Mouse (Mus musculus) left cerebral cortex, postnatal 25 days (tissue): Measurements from ENCODE around the gene Kcne4. TPM values are rescaled to one million over a fixed set of nuclear protein-coding genes. Genes with fewer than 3 reads are reported as not detected.

Experiments
- DNase-seq, 2 experiments: peaks; one replicate each; pipeline ENCODE4 v3.0.0; 2022; ENCODE audit warnings: low spot score in 2 of 2, mixed read lengths in 1 of 2
- intact Hi-C: fragments of 180-260 bp; cut with DNase I; formaldehyde crosslinking; loops from one replicate; pipeline ENCODE4 v1.15.1; 2025
- total RNA-seq, 2 experiments: library from RNA; stranded (reverse); gene quantifications; 2 replicates each; pipeline ENCODE4 v1.2.3; 2021

The Kcne4 gene
- total RNA-seq, 2 experiments from 2014 or later: 0.80 to 1.2 TPM

DNA sequence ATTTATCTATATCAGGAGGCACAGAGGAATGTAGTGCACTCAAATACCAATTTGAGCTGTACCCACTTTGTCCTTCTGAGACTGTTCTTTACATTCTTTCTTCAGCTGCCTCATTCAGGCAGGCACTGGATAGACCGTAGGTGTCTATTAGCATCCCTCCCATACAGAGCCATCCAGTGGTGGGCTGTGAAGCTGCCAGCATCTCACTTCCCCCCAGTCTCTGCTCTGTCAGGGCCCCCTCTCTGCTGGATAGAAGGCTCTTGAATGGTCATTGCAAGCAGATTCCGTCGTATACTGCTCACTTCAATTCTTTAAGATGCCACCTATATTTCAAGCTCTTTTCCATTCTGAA is 36.5 kb downstream of the Kcne4 start:
- intact Hi-C loops: no loop called here
- DNase-seq: no peak

DNA sequence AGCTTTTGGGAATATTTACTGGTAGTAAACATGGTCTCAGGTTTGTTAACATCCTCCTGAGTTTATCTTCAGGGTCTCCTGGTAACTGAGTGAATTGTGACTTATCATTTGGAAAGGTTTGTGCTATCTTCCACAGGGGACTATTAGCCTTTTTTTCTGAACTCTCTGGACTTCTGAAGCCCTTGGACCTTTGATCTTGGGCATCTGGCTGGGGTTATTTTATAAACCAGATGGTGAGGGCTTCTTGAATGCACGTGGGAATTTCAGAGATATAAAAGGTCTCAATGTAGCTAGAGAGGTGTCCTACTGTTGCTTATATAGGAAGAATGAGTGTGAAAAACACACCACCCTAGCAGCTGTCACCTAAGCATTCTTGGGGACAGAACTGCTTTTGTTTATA is 37.7 kb downstream of the Kcne4 start:
- no peak for DNase-seq
- intact Hi-C loops: no loop called here

DNA sequence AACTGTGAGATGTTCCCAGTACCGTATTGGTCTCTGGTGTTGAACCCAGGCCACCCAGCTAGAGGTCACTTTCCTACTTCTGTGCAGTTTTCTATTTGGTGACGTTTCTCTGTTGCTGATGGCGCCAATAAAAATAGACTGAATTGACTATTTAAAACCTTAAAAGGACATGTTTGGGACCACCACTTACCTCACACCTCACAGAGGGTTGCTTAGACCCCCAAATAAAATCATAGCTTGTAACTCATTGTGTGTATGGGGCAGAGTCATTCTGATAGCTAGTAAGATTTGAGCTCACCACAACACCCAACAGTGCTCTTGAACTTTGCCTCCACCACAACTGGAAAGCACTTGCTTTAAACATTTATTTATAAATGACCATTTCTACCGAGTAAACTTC is 43.0 kb downstream of the Kcne4 start:
- intact Hi-C loops: no loop called here
- no peak for DNase-seq

DNA sequence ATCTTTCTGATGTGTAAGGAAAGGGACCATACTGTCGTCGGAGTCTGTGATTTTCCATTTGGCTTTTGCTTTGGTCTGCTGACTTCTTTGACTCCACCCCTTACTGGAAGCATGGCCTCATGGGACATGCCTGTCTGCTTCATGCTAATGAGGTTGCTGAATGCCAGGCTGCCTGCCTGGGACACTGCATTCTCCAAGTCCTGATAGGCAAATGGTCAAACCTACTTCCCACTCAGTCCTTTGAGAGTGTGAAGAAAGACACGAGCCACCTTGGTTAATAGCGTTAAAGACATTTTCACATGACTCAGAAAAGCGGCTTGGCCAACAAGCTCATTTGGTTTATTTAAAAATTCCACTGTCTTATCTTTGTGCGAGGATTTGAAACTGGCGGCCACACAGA is 43.5 kb downstream of the Kcne4 start:
- intact Hi-C loops: loop anchor here (5.0 to 10.0 kb wide), 2 partner anchors 108 to 455 kb away; no protein-coding TSS in a partner anchor
- no peak for DNase-seq

DNA sequence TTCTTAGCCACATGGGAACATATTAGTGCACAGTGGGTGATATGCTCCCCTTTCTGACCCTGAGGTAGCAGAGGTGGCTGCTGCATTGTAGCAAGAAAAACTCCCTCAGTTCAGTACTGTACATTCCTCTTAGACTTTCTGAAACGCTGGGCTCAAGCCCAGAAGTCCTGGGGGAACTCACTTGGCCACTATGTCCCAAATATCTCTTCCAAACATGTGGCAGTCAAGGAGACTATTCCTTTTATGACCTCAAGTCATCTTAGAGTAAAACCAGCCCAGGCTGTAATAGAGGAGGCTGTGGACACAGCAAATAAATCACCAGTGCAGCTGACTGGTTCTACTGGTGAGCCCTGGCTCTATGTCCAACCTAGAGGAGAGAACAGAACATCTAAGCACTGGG is 45.7 kb downstream of the Kcne4 start:
- DNase-seq: no peak
- intact Hi-C loops: loop anchor here (5.0 to 10.0 kb wide), 2 partner anchors 110 to 453 kb away; no protein-coding TSS in a partner anchor

DNA sequence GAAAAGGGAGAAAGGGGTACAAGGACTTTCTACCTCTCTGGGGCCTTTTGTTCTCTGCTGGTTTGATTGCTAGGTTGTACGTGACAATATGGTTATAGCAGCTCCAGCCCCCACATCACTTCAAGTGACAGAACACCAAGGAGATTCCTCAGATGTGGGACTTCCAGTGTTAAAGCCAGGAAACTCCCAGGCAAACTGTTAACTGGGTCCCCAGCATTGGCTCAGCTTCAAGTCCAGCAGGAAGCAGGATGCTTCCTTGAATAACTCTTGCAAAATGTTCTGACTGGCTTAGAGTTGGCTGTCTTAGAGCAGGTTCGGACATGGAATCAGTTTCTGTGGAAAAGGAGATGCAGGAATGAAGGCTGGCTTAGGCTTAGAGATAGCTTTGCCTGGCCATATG is 47.3 kb downstream of the Kcne4 start:
- intact Hi-C loops: loop anchor here (1.0 to 10.0 kb wide), 3 partner anchors 112 to 621 kb away; no protein-coding TSS in a partner anchor
- peak; percentile 42 to 90 for DNase-seq

DNA sequence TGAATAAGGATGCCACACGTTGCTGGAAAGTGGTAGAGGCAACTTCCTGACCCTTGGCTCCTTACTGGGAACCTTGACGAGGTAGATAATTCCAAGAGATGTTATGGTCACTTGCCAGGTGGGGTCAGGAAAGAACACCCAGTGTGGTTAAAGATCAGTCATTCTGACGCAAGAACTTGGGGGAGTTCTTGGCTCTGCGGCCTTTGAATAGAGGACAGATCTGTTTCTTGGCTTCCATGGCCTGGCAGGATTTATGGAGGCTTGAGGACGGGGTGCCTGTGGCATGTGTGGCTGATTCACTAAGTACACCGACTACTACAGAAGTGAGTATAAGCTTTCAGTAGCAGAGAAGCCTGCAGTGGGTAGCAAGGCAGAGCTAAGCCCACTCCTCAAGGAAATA is 47.8 kb downstream of the Kcne4 start:
- intact Hi-C loops: loop anchor here (1.0 to 10.0 kb wide), 3 partner anchors 112 to 621 kb away; no protein-coding TSS in a partner anchor
- no peak for DNase-seq

DNA sequence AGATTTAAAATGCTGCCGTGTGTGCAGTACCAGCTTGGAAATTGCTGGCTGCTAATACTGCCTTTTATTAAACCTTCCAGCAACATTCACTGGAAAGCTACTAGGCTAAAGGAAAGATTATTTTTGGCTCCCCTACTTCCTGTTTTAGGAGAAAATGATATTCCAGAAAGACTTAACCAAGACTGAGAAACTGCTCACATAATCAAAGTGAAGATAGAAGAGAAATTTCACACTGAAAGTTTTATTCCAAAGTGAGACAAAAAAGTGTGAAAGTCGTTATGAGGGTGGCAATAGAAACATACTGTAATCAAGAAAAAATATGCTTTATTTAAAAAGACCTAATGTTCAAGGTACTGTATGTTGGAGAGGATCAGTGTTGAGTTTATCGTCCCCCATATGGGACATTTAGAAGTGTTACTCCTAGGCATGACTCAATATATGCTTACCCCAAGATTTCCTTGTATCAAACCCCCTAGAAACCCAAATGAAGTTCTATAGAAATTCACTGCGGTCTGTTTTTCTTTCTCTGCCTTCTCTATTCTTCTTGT is 48.3 kb downstream of the Kcne4 start:
- peak in 1 of 2 experiments; percentile 51 for DNase-seq
- intact Hi-C loops: loop anchor here (1.0 to 10.0 kb wide), 3 partner anchors 113 to 620 kb away; no protein-coding TSS in a partner anchor

DNA sequence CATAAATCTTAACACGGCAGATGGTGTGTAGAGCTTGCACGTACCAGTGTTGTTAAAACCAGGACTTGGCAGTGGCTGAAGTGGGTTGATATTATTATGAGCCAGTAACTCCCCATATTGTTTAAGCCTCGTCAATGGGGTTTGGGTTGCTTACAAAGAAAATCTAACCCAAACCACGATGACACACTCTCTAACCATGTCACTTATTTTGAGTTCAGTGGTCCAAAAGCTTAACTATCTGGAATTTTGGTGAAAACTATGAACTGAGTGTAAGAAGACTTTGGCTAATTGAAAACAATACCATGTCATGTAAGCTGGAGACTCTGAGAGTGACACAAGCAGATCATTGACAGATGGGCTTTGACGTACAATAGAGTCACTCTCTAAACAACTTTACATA is 49.4 kb downstream of the Kcne4 start:
- intact Hi-C loops: loop anchor here (10.0 kb wide), 1 partner anchor 449 kb away; no protein-coding TSS in a partner anchor
- DNase-seq: no peak

DNA sequence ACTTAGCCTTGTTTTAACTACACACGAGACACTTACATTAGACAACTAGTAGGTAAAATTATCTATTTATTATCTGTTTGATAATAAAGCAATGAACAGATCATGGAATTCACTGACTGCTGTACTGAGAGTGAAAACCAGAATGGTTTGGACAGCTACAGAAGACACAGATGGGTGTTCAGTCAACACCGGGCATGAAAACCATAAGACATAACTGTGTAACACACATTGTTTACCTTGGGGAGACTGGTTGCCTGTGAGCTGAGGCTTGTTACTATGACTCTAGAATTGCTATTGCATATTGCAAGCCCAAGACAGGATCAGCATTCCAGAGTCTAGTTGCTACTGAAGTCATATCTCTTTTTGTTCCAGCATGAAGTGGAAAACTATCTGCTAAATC is 49.9 kb downstream of the Kcne4 start:
- DNase-seq: no peak
- intact Hi-C loops: loop anchor here (10.0 kb wide), 1 partner anchor 448 kb away; no protein-coding TSS in a partner anchor

Other genes with a start within 250 kb of the Kcne4 start
- gene Acsl3, start 158.9 kb upstream of the Kcne4 start, total RNA-seq: 100 to 1,000 TPM; 157 to 167 TPM
- 10 to 100 TPM; 14.3 to 15.3 TPM for gene Utp14b, start 158.7 kb upstream of the Kcne4 start, total RNA-seq